Mouse (Mus musculus): ENCODE measurements around the gene Cldn5. TPM values are rescaled to one million over a fixed set of nuclear protein-coding genes. Genes with fewer than 3 reads are reported as not detected.

Gene Cldn5
- polyA plus RNA-seq, 1 experiment, result 0.35 TPM

GRCm38 (mm10) chr16:18795223-18795899 lies 18.7 kb downstream of the Cldn5 start:
- TF ChIP-seq CEBPB (IDR thresholded peaks at IDR 0.05; ENCODE audit: insufficient read depth, poor library complexity, severe bottlenecking), result no peak
- peak in 1 of 3 experiments; percentile 8 for TF ChIP-seq MYOG (IDR thresholded peaks at IDR 0.05; ENCODE audit: control insufficient read depth in 1 of 3, insufficient read depth in 1 of 3, insufficient read length in 2 of 3, low read depth in 2 of 3)
- TF ChIP-seq POLR2AphosphoS2 (IDR thresholded peaks at IDR 0.05; ENCODE audit: insufficient read length, low read depth), result no peak
- no peak for TF ChIP-seq POLR2A (IDR thresholded peaks at IDR 0.05; ENCODE audit: insufficient read length, low read depth)
- peak in 1 of 3 experiments; percentile 18 for TF ChIP-seq MYOD1 (IDR thresholded peaks at IDR 0.05; ENCODE audit: control insufficient read depth in 1 of 3, insufficient read length in 2 of 3, low read depth in 2 of 3)
- TF ChIP-seq TCF12 (IDR thresholded peaks at IDR 0.05; ENCODE audit: insufficient read depth, poor library complexity, severe bottlenecking), result no peak
- TF ChIP-seq E2F4 (IDR thresholded peaks at IDR 0.05; ENCODE audit: insufficient read depth), result no peak
- TF ChIP-seq USF1 (IDR thresholded peaks at IDR 0.05; ENCODE audit: low read depth), result no peak
- Histone ChIP-seq H3K27me3 (ENCODE audit: control insufficient read depth, insufficient read depth, insufficient read length) (no peaks in the 10 kb centered on the region), H3K36me3 (ENCODE audit: control insufficient read depth, insufficient read depth) (peaks cover 8% of the 10 kb centered on the region), H3ac (ENCODE audit: control insufficient read depth, insufficient read length) (no peak overlapping the region), H3K4me3 (no peak overlapping the region), H3K4me2 (ENCODE audit: low read depth) (peak overlapping the region; percentile 65), H3K79me2 (ENCODE audit: control insufficient read depth, insufficient read depth) (no peaks in the 10 kb centered on the region)

GRCm38 (mm10) chr16:18796645-18797044 lies 20.0 kb downstream of the Cldn5 start:
- H3K27me3 ChIP-seq (ENCODE audit: control insufficient read depth, insufficient read depth, insufficient read length), result no peaks in the 10 kb centered on the region
- H3K36me3 ChIP-seq (ENCODE audit: control insufficient read depth, insufficient read depth), result peaks cover 8% of the 10 kb centered on the region
- TF ChIP-seq REST (IDR thresholded peaks at IDR 0.05; ENCODE audit: insufficient read depth, insufficient read length), result no peak
- TF ChIP-seq TCF12 (IDR thresholded peaks at IDR 0.05; ENCODE audit: insufficient read depth, poor library complexity, severe bottlenecking), result no peak
- no peak for TF ChIP-seq POLR2AphosphoS2 (IDR thresholded peaks at IDR 0.05; ENCODE audit: insufficient read length, low read depth)
- TF ChIP-seq MYOD1 (IDR thresholded peaks at IDR 0.05; ENCODE audit: control insufficient read depth in 1 of 3, insufficient read length in 2 of 3, low read depth in 2 of 3), result no peak
- TF ChIP-seq SRF (IDR thresholded peaks at IDR 0.05; ENCODE audit: control insufficient read depth, insufficient read length, low read depth), result no peak
- TF ChIP-seq POLR2A (IDR thresholded peaks at IDR 0.05; ENCODE audit: insufficient read length, low read depth), result no peak
- no peak for TF ChIP-seq TCF3 (IDR thresholded peaks at IDR 0.05; ENCODE audit: insufficient read length, low read depth)
- no peak for TF ChIP-seq CEBPB (IDR thresholded peaks at IDR 0.05; ENCODE audit: insufficient read depth, poor library complexity, severe bottlenecking)
- TF ChIP-seq E2F4 (IDR thresholded peaks at IDR 0.05; ENCODE audit: insufficient read depth), result no peak
- no peak for TF ChIP-seq USF1 (IDR thresholded peaks at IDR 0.05; ENCODE audit: low read depth)
- TF ChIP-seq MYOG (IDR thresholded peaks at IDR 0.05; ENCODE audit: control insufficient read depth in 1 of 3, insufficient read depth in 1 of 3, insufficient read length in 2 of 3, low read depth in 2 of 3), result no peak
- TF ChIP-seq MAX (IDR thresholded peaks at IDR 0.05; ENCODE audit: low read depth), result no peak
- peak overlapping the region; percentile 65 for H3K4me2 ChIP-seq (ENCODE audit: low read depth)
- no peak overlapping the region for H3ac ChIP-seq (ENCODE audit: control insufficient read depth, insufficient read length)
- no peaks in the 10 kb centered on the region for H3K79me2 ChIP-seq (ENCODE audit: control insufficient read depth, insufficient read depth)
- no peak overlapping the region for H3K4me3 ChIP-seq

- peaks cover 8% of the 10 kb centered on the region for H3K36me3 ChIP-seq (ENCODE audit: control insufficient read depth, insufficient read depth)
- H3K4me2 ChIP-seq (ENCODE audit: low read depth), result no peak overlapping the region
- H3K4me3 ChIP-seq, result no peak overlapping the region
- no peaks in the 10 kb centered on the region for H3K27me3 ChIP-seq (ENCODE audit: control insufficient read depth, insufficient read depth, insufficient read length)
- H3K79me2 ChIP-seq (ENCODE audit: control insufficient read depth, insufficient read depth), result no peaks in the 10 kb centered on the region
- TF ChIP-seq MYOD1 (IDR thresholded peaks at IDR 0.05; ENCODE audit: control insufficient read depth in 1 of 3, insufficient read length in 2 of 3, low read depth in 2 of 3) (no peak), REST (IDR thresholded peaks at IDR 0.05; ENCODE audit: insufficient read depth, insufficient read length) (no peak), TCF12 (IDR thresholded peaks at IDR 0.05; ENCODE audit: insufficient read depth, poor library complexity, severe bottlenecking) (no peak), TCF3 (IDR thresholded peaks at IDR 0.05; ENCODE audit: insufficient read length, low read depth) (no peak), E2F4 (IDR thresholded peaks at IDR 0.05; ENCODE audit: insufficient read depth) (no peak), MYOG (IDR thresholded peaks at IDR 0.05; ENCODE audit: control insufficient read depth in 1 of 3, insufficient read depth in 1 of 3, insufficient read length in 2 of 3, low read depth in 2 of 3) (no peak), POLR2AphosphoS2 (IDR thresholded peaks at IDR 0.05; ENCODE audit: insufficient read length, low read depth) (no peak), USF1 (IDR thresholded peaks at IDR 0.05; ENCODE audit: low read depth) (no peak), MAX (IDR thresholded peaks at IDR 0.05; ENCODE audit: low read depth) (no peak), POLR2A (IDR thresholded peaks at IDR 0.05; ENCODE audit: insufficient read length, low read depth) (no peak), CEBPB (IDR thresholded peaks at IDR 0.05; ENCODE audit: insufficient read depth, poor library complexity, severe bottlenecking) (no peak), SRF (IDR thresholded peaks at IDR 0.05; ENCODE audit: control insufficient read depth, insufficient read length, low read depth) (no peak)
- H3ac ChIP-seq (ENCODE audit: control insufficient read depth, insufficient read length), result no peak overlapping the region
Observed at GRCm38 (mm10) chr16:18798151-18798550, 21.5 kb downstream of the Cldn5 start.

- Histone ChIP-seq H3K27me3 (ENCODE audit: control insufficient read depth, insufficient read depth, insufficient read length) (no peaks in the 10 kb centered on the region), H3K4me3 (no peak overlapping the region), H3K36me3 (ENCODE audit: control insufficient read depth, insufficient read depth) (peaks cover 8% of the 10 kb centered on the region), H3K4me2 (ENCODE audit: low read depth) (no peak overlapping the region), H3ac (ENCODE audit: control insufficient read depth, insufficient read length) (no peak overlapping the region), H3K79me2 (ENCODE audit: control insufficient read depth, insufficient read depth) (no peaks in the 10 kb centered on the region)
- no peak for TF ChIP-seq CEBPB (IDR thresholded peaks at IDR 0.05; ENCODE audit: insufficient read depth, poor library complexity, severe bottlenecking)
- TF ChIP-seq POLR2A (IDR thresholded peaks at IDR 0.05; ENCODE audit: insufficient read length, low read depth), result no peak
- TF ChIP-seq TCF3 (IDR thresholded peaks at IDR 0.05; ENCODE audit: insufficient read length, low read depth), result no peak
- no peak for TF ChIP-seq MAX (IDR thresholded peaks at IDR 0.05; ENCODE audit: low read depth)
- TF ChIP-seq POLR2AphosphoS2 (IDR thresholded peaks at IDR 0.05; ENCODE audit: insufficient read length, low read depth), result no peak
- TF ChIP-seq TCF12 (IDR thresholded peaks at IDR 0.05; ENCODE audit: insufficient read depth, poor library complexity, severe bottlenecking), result no peak
- TF ChIP-seq MYOD1 (IDR thresholded peaks at IDR 0.05; ENCODE audit: control insufficient read depth in 1 of 3, insufficient read length in 2 of 3, low read depth in 2 of 3), result no peak
- no peak for TF ChIP-seq USF1 (IDR thresholded peaks at IDR 0.05; ENCODE audit: low read depth)
- TF ChIP-seq REST (IDR thresholded peaks at IDR 0.05; ENCODE audit: insufficient read depth, insufficient read length), result no peak
- no peak for TF ChIP-seq MYOG (IDR thresholded peaks at IDR 0.05; ENCODE audit: control insufficient read depth in 1 of 3, insufficient read depth in 1 of 3, insufficient read length in 2 of 3, low read depth in 2 of 3)
- no peak for TF ChIP-seq E2F4 (IDR thresholded peaks at IDR 0.05; ENCODE audit: insufficient read depth)
- TF ChIP-seq SRF (IDR thresholded peaks at IDR 0.05; ENCODE audit: control insufficient read depth, insufficient read length, low read depth), result no peak
Observed at GRCm38 (mm10) chr16:18798841-18799240, 22.2 kb downstream of the Cldn5 start.
